Mouse (Mus musculus) kidney, adult 2 months (tissue): Measurements from ENCODE around the gene Cdh23. TPM values are rescaled to one million over a fixed set of nuclear protein-coding genes. Genes with fewer than 3 reads are reported as not detected.
A peak's percentile ranks its signal among the peaks of the same experiment; 100 is the strongest.

Experiments
- DNase-seq: peaks from one replicate; pipeline ENCODE4 v3.0.0; 2021
- H3K27ac ChIP-seq: fragments of 200-500 bp; 2 replicates; pipeline ENCODE4 v1.5.1; 2012; ENCODE audit warnings: low read depth, low read length, control low read depth, inconsistent platforms; ENCODE audit not compliant: insufficient read depth
- H3K27me3 ChIP-seq: fragments of 200-500 bp; replicated peaks from 2 replicates; pipeline ENCODE4 v1.6.1; 2012; ENCODE audit warnings: mild to moderate bottlenecking, moderate library complexity, low read length, inconsistent platforms; ENCODE audit not compliant: control insufficient read depth, insufficient read depth
- H3K36me3 ChIP-seq: fragments of 200-500 bp; 2 replicates; pipeline ENCODE4 v1.6.1; 2012; ENCODE audit warnings: mild to moderate bottlenecking, moderate library complexity, low read length, inconsistent platforms; ENCODE audit not compliant: control insufficient read depth, insufficient read depth
- H3K4me1 ChIP-seq: fragments of 200-500 bp; 2 replicates; pipeline ENCODE4 v1.6.1; 2011; ENCODE audit warnings: low read length; ENCODE audit not compliant: control insufficient read depth, insufficient read depth
- H3K4me3 ChIP-seq: fragments of 200-500 bp; 2 replicates; pipeline ENCODE4 v1.5.1; 2011; ENCODE audit warnings: mild to moderate bottlenecking, low read depth, low read length, control low read depth; ENCODE audit not compliant: insufficient read depth
- CTCF ChIP-seq: fragments of 200-500 bp; conservative IDR thresholded peaks from 2 replicates; pipeline ENCODE4 v1.5.1; 2011; ENCODE audit warnings: low read depth, mild to moderate bottlenecking, control low read depth, low read length, moderate library complexity, mixed read lengths; ENCODE audit not compliant: insufficient read depth, insufficient read length
- POLR2A ChIP-seq: fragments of 200-500 bp; IDR thresholded peaks from one replicate; pipeline ENCODE4 v1.6.1; 2011; ENCODE audit warnings: low read depth, low read length, control low read depth
- WGBS: fragments of 180-500 bp; shearing (Covaris S2); methylation state at CpG from one replicate; pipeline ENCODE4 v1.1.7; 2018; 5-methylcytosine and 5-hydroxymethylcytosine counted together
- polyA plus RNA-seq: library from polyadenylated mRNA; depleted of rRNA; stranded (reverse); fragments of >200 nt; gene quantifications from 2 replicates; pipeline ENCODE4 v1.2.3, GENCODE M21; 2012

The Cdh23 gene
- polyA plus RNA-seq, 1 experiment: 0.17 TPM

DNA sequence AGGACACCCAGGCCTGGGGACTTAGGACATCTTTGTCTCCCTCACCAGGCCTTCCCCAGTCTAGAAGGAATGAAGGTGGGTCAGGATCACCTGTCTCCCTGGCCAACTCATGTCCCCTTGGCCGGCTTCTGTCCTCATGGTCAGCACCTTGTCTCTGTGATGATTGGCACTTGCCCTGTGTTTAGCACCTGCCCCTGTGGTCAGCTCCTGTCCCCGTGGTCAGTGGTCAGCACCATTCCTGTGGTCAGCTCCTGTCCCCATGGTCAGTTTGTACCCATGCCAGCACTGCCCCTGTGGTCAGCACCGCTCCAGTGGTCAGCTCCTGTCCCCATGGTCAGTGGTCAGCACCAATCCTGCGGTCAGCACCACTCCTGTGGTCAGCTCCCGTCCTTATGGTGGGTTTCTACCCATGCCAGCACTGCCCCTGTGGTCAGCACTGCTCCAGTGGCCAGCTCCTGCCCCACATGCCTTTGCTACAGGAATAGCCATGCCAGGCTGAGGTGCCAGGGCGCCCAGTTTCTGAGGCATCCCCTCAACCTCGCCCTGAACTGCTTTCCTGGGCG, 251.2 kb downstream of the Cdh23 start:
- WGBS: 57% methylated on average over 8 of the region's 8 CpGs
- no peak overlapping the region for H3K27ac ChIP-seq
- no peaks in the 10 kb centered on the region for H3K36me3 ChIP-seq
- TF ChIP-seq POLR2A (no peak), CTCF (no peak)
- DNase-seq: peak; percentile 4
- no peak overlapping the region for H3K4me3 ChIP-seq
- no peaks in the 10 kb centered on the region for H3K4me1 ChIP-seq
- H3K27me3 ChIP-seq: no peaks in the 10 kb centered on the region

DNA sequence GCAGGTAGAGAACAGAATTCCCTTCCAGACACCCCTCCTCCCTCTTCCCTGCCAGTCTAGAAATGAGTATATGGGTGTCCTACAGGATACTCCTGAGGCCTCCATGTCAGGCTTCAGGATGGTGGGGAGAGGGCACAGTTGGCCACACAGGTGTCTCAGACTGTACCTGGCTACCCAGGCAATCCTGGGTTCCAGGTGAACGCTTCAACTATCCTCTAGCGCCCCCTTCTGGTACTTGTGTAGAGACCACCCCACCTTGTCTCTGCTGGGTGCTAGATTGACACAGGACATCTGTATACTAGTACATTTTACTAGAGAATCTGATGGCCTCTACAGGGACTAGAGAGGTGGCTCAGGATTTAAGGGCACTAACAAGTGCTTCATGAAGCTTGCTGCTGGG, 253.2 kb downstream of the Cdh23 start:
- H3K27ac ChIP-seq: no peak overlapping the region
- WGBS: 2% methylated on average over 2 of the region's 2 CpGs
- no peaks in the 10 kb centered on the region for H3K27me3 ChIP-seq
- H3K36me3 ChIP-seq: no peaks in the 10 kb centered on the region
- TF ChIP-seq POLR2A (no peak), CTCF (peak; percentile 37)
- H3K4me3 ChIP-seq: no peak overlapping the region
- no peak for DNase-seq
- H3K4me1 ChIP-seq: no peaks in the 10 kb centered on the region

DNA sequence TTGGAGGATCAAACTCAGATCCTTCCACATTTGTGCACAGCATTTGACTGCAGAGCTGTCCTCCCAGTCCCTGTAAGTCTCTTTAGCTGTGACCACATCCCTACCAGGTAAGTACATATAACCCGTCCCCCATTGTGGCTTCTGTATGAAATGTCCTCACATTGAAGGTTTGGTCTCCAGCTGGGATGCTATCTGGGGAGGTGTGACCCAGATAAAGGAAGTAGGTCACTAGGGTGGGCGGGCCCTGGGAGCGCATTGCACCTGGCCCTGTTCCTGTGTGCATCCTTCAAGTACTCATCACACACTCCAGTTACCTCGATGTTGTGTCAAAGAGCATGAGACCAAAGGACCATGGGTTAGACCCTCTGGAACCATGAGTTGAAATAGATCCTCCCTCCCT, 254.0 kb downstream of the Cdh23 start:
- H3K36me3 ChIP-seq: no peaks in the 10 kb centered on the region
- TF ChIP-seq POLR2A (no peak), CTCF (no peak)
- H3K27me3 ChIP-seq: no peaks in the 10 kb centered on the region
- 88% methylated on average over 4 of the region's 4 CpGs for WGBS
- H3K27ac ChIP-seq: no peak overlapping the region
- H3K4me3 ChIP-seq: no peak overlapping the region
- no peaks in the 10 kb centered on the region for H3K4me1 ChIP-seq
- no peak for DNase-seq

DNA sequence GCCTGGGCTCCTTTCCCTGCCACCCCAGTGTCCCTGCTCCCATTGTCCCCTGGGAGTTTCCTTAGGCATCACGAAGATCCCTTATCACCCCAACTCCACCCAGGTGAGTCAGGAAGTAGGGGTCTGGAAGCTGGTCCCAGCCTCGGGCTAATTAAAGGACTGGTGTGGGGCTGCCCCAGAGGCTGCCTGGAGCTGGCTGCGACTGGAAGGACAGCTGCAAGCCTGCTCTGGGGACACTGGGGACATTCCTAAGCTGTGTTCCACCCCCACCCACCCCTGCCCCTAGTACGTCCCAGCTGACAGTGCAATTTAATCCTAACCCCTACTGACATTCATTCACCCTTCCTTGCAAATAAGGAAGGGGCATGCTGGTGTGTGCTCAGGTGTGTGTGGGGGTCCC, 263.6 kb downstream of the Cdh23 start:
- 34% methylated on average over 4 of the region's 4 CpGs for WGBS
- TF ChIP-seq POLR2A (no peak), CTCF (no peak)
- DNase-seq: no peak

DNA sequence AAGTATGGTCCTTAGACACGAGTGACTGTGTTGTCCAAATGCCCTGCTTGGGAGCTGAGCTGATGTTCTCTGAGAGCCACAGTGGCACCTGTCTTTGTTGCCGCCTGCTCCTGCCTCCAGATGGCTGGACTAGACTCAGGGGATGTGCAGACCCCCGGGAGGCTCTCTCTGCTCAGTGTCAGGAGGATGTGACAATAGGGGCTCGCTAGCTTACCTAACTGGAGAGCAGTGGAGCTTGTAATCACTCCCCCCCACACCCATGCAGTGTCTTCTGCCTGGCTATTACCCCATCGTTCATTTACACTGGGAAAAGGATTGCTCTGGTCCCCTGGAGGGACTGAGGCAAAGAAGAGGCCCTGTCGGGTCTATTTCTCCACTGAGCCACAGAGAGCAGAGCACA, 265.7 kb downstream of the Cdh23 start:
- Histone ChIP-seq H3K27me3 (no peaks in the 10 kb centered on the region), H3K36me3 (no peaks in the 10 kb centered on the region), H3K27ac (no peak overlapping the region), H3K4me1 (no peaks in the 10 kb centered on the region), H3K4me3 (no peak overlapping the region)
- no peak for DNase-seq
- no peak for TF ChIP-seq POLR2A
- TF ChIP-seq CTCF: no peak
- 24% methylated on average over 6 of the region's 6 CpGs for WGBS

More for the DNA sequence above, 263.6 kb downstream of the Cdh23 start:
- no peak overlapping the region for H3K27ac ChIP-seq
- no peaks in the 10 kb centered on the region for H3K4me1 ChIP-seq
- no peaks in the 10 kb centered on the region for H3K36me3 ChIP-seq
- no peak overlapping the region for H3K4me3 ChIP-seq
- no peaks in the 10 kb centered on the region for H3K27me3 ChIP-seq

DNA sequence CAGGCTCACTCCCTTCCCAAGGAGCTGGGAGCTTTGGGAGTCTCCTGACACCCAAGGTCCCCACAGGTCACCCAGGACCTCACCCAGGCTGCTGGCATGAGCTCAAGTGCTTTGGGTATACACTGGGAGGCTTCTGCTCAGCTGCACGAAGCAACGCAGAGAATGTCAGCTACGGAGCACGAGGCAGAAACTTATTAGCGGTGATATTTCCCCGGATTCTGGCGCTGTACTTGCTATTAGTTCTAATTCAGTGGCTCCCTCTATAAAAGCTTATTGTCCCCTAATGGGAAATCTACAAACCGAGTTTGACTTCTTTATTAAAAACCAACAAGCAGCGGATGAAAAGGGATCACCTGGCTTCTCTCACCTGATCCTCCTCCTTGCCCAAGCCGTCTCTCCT, 266.3 kb downstream of the Cdh23 start:
- H3K36me3 ChIP-seq: no peaks in the 10 kb centered on the region
- H3K4me1 ChIP-seq: no peaks in the 10 kb centered on the region
- no peak overlapping the region for H3K27ac ChIP-seq
- H3K4me3 ChIP-seq: no peak overlapping the region
- 28% methylated on average over 10 of the region's 10 CpGs for WGBS
- no peak for TF ChIP-seq CTCF
- no peak for TF ChIP-seq POLR2A
- no peak for DNase-seq
- no peaks in the 10 kb centered on the region for H3K27me3 ChIP-seq

DNA sequence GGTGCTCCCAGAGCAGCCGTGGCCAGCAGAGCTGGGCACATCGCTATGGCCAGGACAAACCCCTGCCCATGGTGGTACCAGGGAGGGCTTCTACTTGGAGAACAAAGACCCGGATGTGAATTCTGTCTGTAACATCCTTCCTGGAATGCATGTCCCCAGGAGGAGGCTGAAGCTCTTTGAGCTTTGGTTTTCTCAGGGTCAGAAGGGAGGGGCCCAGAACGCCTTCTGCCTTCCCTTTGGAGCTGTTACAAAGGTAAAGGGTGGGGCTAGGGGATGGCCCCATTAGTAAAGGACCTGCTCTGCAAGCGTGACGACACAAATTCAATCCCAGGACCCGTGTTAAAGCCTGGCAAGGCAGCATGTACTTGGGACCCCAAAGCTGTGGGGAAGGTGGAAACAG, 273.5 kb downstream of the Cdh23 start:
- Histone ChIP-seq H3K4me3 (no peak overlapping the region), H3K27me3 (no peaks in the 10 kb centered on the region), H3K27ac (no peak overlapping the region), H3K4me1 (no peaks in the 10 kb centered on the region), H3K36me3 (no peaks in the 10 kb centered on the region)
- WGBS: 54% methylated on average over 7 of the region's 7 CpGs
- TF ChIP-seq CTCF (no peak), POLR2A (no peak)
- DNase-seq: no peak
